Mouse (Mus musculus) brain, embryonic 14.5 days (tissue): ENCODE data around the gene Pigz.

Experiments used
- CTCF ChIP-seq: fragments of 200-500 bp; IDR thresholded peaks from 2 replicates; pipeline ENCODE4 v1.5.1; 2012; ENCODE audit warnings: inconsistent platforms, mild to moderate bottlenecking, moderate library complexity, borderline replicate concordance; ENCODE audit not compliant: insufficient read depth, insufficient read length; ENCODE audit errors: extremely low read depth
- POLR2A ChIP-seq: fragments of 200-500 bp; IDR thresholded peaks from 2 replicates; pipeline ENCODE4 v1.6.1; 2012; ENCODE audit warnings: mild to moderate bottlenecking, inconsistent platforms, borderline replicate concordance; ENCODE audit not compliant: poor library complexity, insufficient read depth, insufficient read length, severe bottlenecking; ENCODE audit errors: extremely low read depth

DNA sequence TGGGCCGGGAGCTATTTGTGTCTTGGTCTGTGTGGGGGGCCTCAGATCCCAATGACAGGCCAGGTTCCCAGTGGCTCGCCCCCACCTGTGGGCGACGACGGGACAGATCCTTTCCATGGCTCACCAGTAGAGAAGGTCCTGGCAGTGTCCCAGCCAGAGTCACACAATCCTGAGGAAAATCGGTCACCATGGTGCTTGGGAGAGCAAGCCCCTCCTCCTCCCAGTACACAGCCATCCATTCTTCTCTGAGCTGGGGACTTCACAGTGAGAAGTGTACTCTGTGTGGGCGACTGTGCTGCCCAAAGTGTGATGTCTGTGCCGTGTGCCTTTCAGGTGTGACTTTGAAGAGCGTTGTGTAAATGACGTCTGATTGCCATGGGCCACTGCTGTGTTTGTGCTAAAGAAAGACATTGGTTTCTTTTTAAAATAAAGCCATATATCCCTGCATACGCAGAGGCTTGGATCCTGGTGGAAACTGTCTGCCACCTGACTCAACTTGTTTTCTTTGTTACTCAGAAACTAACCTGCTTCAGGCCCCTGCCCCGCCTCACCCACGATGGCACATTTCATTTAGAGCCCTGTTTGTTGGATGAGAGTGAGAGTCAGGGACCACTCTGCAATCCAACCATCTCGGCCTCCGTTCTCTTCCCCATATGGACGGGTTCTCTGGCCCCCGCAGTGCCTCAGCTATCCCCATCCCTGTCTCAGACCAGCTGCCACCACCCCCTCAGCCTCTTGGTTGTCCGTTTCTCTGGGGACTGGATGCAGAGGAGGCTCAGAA is 34.9 kb upstream of the Pigz start:
- TF ChIP-seq CTCF (no peak), POLR2A (no peak)
